Mouse (Mus musculus) stomach, embryonic 16.5 days (tissue): ENCODE measurements around the gene B4galt3. TPM values are rescaled to one million over a fixed set of nuclear protein-coding genes. Genes with fewer than 3 reads are reported as not detected.

Source experiments
- ATAC-seq: fragments of 200-750 bp; cut with Nextera tagmentation; 2 replicates; pipeline ENCODE4 v1.8.0; 2017; ENCODE audit warnings: moderate number of reproducible peaks, moderate TSS enrichment; ENCODE audit not compliant: insufficient read depth, low FRiP score
- H3K27ac ChIP-seq: fragments of 300-500 bp; sonication (generic); 2 replicates; pipeline ENCODE4 v1.5.1; 2014; ENCODE audit warnings: low read length
- H3K27me3 ChIP-seq: fragments of 300-500 bp; sonication (generic); 2 replicates; pipeline ENCODE4 v1.6.1; 2014; ENCODE audit warnings: low read length, control low read depth, mixed read lengths; ENCODE audit not compliant: control insufficient read depth, insufficient read depth
- H3K36me3 ChIP-seq: fragments of 300-500 bp; sonication (generic); 2 replicates; pipeline ENCODE4 v1.6.1; 2014; ENCODE audit warnings: low read length; ENCODE audit not compliant: control insufficient read depth, insufficient read depth
- H3K4me1 ChIP-seq: fragments of 300-500 bp; sonication (generic); 2 replicates; pipeline ENCODE4 v1.6.1; 2014; ENCODE audit warnings: low read length, control low read depth, mixed read lengths; ENCODE audit not compliant: control insufficient read depth, insufficient read depth
- H3K4me2 ChIP-seq: fragments of 300-500 bp; sonication (generic); 2 replicates; pipeline ENCODE4 v1.6.1; 2014; ENCODE audit warnings: low read depth, low read length, mixed read lengths
- H3K4me3 ChIP-seq: fragments of 300-500 bp; sonication (generic); replicated peaks from 2 replicates; pipeline ENCODE4 v1.5.1; 2014; ENCODE audit warnings: mild to moderate bottlenecking, low read length
- H3K9ac ChIP-seq: fragments of 300-500 bp; sonication (generic); 2 replicates; pipeline ENCODE4 v1.6.1; 2014; ENCODE audit warnings: low read length
- H3K9me3 ChIP-seq: fragments of 300-500 bp; sonication (generic); replicated peaks from 2 replicates; pipeline ENCODE4 v1.6.1; 2016; ENCODE audit warnings: low read length, control low read depth; ENCODE audit not compliant: control insufficient read depth
- WGBS: fragments of 180-500 bp; shearing (Covaris S2); extraction: QIAGEN DNeasy Blood & Tissue Kit; methylation state at CpG from one replicate; pipeline ENCODE4 v1.1.7; 2014; 5-methylcytosine and 5-hydroxymethylcytosine counted together
- polyA plus RNA-seq: library from polyadenylated mRNA; unstranded; fragments of >200 nt; fragmentation: Nextera tagmentation; extraction: Ambion mirVana; gene quantifications from 2 replicates; pipeline ENCODE4 v1.2.1, GENCODE M21; 2015

The B4galt3 gene
- polyA plus RNA-seq, 1 experiment from 2014 or later: 71.5 TPM

DNA sequence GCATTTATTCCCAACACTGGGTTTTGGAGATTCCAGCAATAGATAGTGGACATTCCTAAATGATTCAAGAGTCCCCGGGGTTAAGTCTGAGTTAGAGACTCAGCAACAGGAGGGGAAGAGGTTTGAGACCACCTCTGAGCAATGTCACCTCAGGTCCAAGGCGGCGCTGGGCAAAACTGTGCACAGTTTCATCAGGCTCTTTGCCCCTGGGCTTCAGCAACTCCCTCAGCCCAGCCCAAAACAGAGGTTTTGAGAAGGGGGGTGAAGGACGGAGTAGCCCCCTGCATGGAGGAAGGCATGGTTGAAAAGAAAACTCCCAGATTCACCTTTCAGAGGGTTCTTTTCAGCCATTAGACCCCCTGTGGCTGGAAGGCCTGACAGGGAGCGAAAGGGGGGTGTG is 9.6 kb downstream of the B4galt3 start:
- peaks cover 16% of the 10 kb centered on the region for H3K4me1 ChIP-seq
- peaks cover 24% of the 10 kb centered on the region for H3K36me3 ChIP-seq
- no peaks in the 10 kb centered on the region for H3K9me3 ChIP-seq
- 67% methylated on average over 5 of the region's 5 CpGs for WGBS
- H3K27ac ChIP-seq: no peak overlapping the region
- H3K27me3 ChIP-seq: no peaks in the 10 kb centered on the region
- H3K9ac ChIP-seq: peak overlapping the region; percentile 70
- H3K4me2 ChIP-seq: peak overlapping the region; percentile 63
- no peak for ATAC-seq
- peak overlapping the region; percentile 78 for H3K4me3 ChIP-seq

DNA sequence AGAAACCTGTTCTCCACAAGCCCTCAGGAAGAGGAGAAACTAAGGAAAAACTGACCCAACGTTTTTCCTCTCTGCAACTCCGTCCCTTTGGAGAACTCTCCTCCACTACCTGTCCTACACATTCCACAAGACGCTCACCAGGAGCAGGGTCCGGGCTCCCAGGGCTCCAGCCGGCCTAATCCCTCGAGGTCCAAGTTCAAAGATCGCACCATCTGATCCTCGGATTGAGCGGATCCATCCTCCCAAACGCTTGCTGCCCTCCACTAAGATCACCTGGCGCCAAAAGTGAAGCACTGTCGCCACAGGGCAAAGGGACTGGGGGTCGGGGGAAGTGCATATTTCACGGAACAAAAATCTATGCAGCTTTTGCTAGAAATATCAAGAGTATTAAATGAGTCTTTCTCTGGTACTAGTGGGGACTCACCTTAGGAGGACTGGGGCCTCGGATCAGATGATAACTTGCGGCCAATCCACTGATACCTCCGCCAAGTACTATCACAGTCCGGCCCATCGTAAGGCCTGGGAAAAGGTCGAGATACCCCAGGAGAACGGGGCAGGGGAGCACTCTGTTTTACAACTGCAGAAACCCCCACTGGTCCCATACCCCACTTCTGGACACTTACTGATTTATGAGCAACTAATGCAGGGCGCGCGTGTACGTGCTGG is 10.3 kb downstream of the B4galt3 start:
- Histone ChIP-seq H3K4me3 (peak overlapping the region; percentile 78), H3K27me3 (no peaks in the 10 kb centered on the region), H3K9me3 (no peaks in the 10 kb centered on the region), H3K9ac (peak overlapping the region; percentile 70), H3K36me3 (peaks cover 20% of the 10 kb centered on the region), H3K4me1 (peaks cover 16% of the 10 kb centered on the region), H3K4me2 (peak overlapping the region; percentile 63), H3K27ac (peak overlapping the region; percentile 69)
- ATAC-seq: peak; percentile 8; the same call in 1 of the 2 replicates
- under 1% methylated on average over 25 of the region's 25 CpGs for WGBS

- peaks cover 16% of the 10 kb centered on the region for H3K4me1 ChIP-seq
- peak within 1 kb of the TSS; percentile 73 for H3K9ac ChIP-seq
- no peaks in the 10 kb centered on the region for H3K27me3 ChIP-seq
- peak; percentile 96 for ATAC-seq
- under 1% methylated on average over 26 of the region's 26 CpGs for WGBS
- H3K36me3 ChIP-seq: peaks cover 15% of the 10 kb centered on the region; the same call in 1 of the 2 replicates
- no peaks in the 10 kb centered on the region for H3K9me3 ChIP-seq
- peak within 1 kb of the TSS; percentile 78 for H3K4me3 ChIP-seq
- peak within 1 kb of the TSS; percentile 70 for H3K4me2 ChIP-seq
- H3K27ac ChIP-seq: peak within 1 kb of the TSS; percentile 87
Observed at GRCm38 (mm10) chr1:171280916-171281527, 10.9 kb downstream of the B4galt3 start, which contains the start of gene Ppox. TSS of gene Ppox (minus strand) at chr1:171281186.

DNA sequence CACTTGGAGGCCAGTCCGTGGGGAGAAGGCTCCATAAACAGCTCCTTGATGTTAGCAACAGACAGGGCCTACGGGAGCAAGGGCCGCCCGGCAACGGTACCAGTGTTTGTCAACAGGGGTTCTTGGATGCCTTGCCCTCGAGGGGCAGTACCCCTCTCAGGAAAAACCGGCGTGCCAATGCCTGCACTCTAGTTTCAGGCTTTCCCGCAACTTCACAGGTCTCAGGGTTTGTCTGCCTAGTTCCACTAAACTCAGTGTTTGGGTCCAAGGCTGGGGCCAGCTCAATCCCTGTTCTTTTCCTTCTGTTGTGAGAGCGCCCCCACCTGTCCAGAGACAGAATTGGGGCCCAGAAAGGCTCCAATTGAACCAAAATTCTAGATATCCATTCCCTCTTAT is 11.4 kb downstream of the B4galt3 start:
- peak overlapping the region; percentile 87 for H3K27ac ChIP-seq
- H3K36me3 ChIP-seq: peaks cover 12% of the 10 kb centered on the region; the same call in 1 of the 2 replicates
- H3K4me1 ChIP-seq: peaks cover 18% of the 10 kb centered on the region
- H3K4me2 ChIP-seq: peak overlapping the region; percentile 70
- H3K27me3 ChIP-seq: no peaks in the 10 kb centered on the region
- H3K9me3 ChIP-seq: no peaks in the 10 kb centered on the region
- ATAC-seq: peak; percentile 49
- H3K4me3 ChIP-seq: peak overlapping the region; percentile 78
- peak overlapping the region; percentile 73 for H3K9ac ChIP-seq
- 2% methylated on average over 10 of the region's 10 CpGs for WGBS

GRCm38 (mm10) chr1:171282086-171282805 is 12.1 kb downstream of the B4galt3 start:
- Histone ChIP-seq H3K36me3 (peaks cover 12% of the 10 kb centered on the region; the same call in 1 of the 2 replicates), H3K4me3 (peak overlapping the region; percentile 78), H3K9ac (peak overlapping the region; percentile 32; the same call in 1 of the 2 replicates), H3K4me2 (peak overlapping the region; percentile 70), H3K4me1 (peaks cover 25% of the 10 kb centered on the region), H3K27ac (no peak overlapping the region; the same call in 1 of the 2 replicates), H3K27me3 (no peaks in the 10 kb centered on the region), H3K9me3 (no peaks in the 10 kb centered on the region)
- 76% methylated on average over 18 of the region's 18 CpGs for WGBS
- no peak for ATAC-seq

DNA sequence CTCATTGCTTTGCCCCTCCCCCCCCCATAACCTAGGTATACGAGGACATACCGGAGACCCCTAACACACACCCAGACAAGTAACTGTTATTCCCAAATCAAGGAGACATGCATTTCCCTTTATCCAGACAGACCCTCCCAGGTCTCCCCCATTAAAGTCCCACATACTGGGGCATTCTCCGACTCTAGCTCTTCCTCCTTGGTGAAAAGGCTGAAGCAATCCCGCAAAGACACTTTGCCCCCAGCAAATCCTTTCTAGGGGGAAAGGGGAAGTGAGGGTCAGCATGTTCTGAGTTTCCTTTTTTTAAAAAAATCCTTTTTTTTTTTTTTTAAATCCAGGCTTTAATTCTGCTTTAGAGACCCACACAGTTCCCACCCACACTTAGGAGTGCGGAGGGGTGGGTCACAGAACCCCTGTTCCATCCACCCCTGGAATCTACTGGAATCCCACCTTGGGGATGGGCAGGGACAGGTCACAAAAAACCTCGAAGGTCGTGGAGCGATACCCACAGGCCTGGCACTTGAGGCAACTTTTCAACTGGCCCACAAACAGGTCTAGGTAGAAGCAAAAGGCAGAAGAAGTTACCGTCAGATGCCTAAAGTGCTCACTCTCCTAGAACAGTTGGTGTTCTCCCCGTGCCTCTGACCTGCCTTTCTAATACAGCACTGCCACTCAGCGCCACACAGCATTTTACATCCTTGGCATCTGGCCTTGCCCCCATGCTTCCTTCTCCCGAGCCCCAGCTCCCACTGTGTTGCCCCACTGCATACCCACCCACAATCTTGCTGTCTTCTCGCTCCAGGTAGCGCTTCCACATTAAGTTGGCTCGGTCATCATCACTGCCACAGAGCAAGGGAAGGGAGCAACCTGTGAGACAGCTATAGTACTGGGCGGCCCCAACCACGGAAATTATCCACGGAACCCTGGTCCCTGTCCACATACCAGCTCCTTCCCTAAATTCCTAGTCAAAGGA is 13.3 kb downstream of the B4galt3 start:
- H3K36me3 ChIP-seq: peaks cover 13% of the 10 kb centered on the region; the same call in 1 of the 2 replicates
- H3K4me1 ChIP-seq: peaks cover 31% of the 10 kb centered on the region
- H3K27ac ChIP-seq: no peak overlapping the region
- H3K9ac ChIP-seq: no peak overlapping the region
- no peaks in the 10 kb centered on the region for H3K9me3 ChIP-seq
- no peak overlapping the region for H3K4me3 ChIP-seq
- no peak for ATAC-seq
- no peak overlapping the region for H3K4me2 ChIP-seq
- WGBS: 89% methylated on average over 18 of the region's 18 CpGs
- H3K27me3 ChIP-seq: no peaks in the 10 kb centered on the region

GRCm38 (mm10) chr1:171284491-171284890 is 14.4 kb downstream of the B4galt3 start:
- no peak overlapping the region for H3K4me2 ChIP-seq
- H3K9me3 ChIP-seq: no peaks in the 10 kb centered on the region
- no peak for ATAC-seq
- no peak overlapping the region for H3K4me3 ChIP-seq
- peaks cover 18% of the 10 kb centered on the region; the same call in 1 of the 2 replicates for H3K36me3 ChIP-seq
- no peaks in the 10 kb centered on the region for H3K27me3 ChIP-seq
- H3K27ac ChIP-seq: no peak overlapping the region
- WGBS: 89% methylated on average over 15 of the region's 15 CpGs
- peaks cover 31% of the 10 kb centered on the region for H3K4me1 ChIP-seq
- H3K9ac ChIP-seq: peak overlapping the region; percentile 7; the same call in 1 of the 2 replicates
